ENCODE assay signal across 27 mouse cellular contexts in the genomic region with DNA sequence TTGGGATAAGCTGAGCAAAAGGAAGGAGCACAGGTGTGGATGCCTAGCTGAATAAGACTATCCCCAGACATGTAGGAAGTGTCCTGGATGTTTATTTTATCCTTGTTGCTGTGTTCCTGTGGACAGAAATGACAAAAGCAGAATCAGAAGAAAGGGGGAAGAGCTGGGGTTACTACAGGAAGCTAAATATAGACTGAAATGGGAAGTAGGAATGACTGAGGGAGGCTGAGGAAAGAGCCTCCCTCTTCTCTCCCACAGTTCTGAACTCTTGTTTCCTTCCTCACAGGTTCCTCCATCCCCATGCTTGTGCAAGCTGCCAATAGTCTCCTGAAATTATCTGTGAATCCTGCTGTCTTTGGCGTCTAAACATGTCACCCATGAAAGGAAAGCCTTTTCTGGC. TPM values are rescaled to one million over a fixed set of nuclear protein-coding genes. Genes with fewer than 3 reads are reported as not detected.
"Had no signal": no experiment of that assay in that cellular context is flagged by ENCODE, and none has a peak within 500 bp of the region (broad histone marks: within the 10 kb centered on the region; RNA-seq: fewer than 3 reads in every experiment).

No protein-coding gene starts in this region.

- H3K36me3 ChIP-seq: midbrain, embryonic 13.5 days; midbrain, embryonic 15.5 days; neural tube, embryonic 12.5 days had no signal

- H3K9me3 ChIP-seq: megakaryocyte, embryonic 14.5 days; midbrain, embryonic 13.5 days; midbrain, embryonic 15.5 days; neural tube, embryonic 12.5 days had no signal

- H3K27me3 ChIP-seq: megakaryocyte, embryonic 14.5 days; midbrain, embryonic 13.5 days; midbrain, embryonic 15.5 days; neural tube, embryonic 12.5 days had no signal

- H3K4me1 ChIP-seq: midbrain, embryonic 13.5 days; midbrain, embryonic 15.5 days; neural tube, embryonic 12.5 days had no signal

- H3K4me3 ChIP-seq: megakaryocyte, embryonic 14.5 days; midbrain, embryonic 13.5 days; midbrain, embryonic 15.5 days; neural tube, embryonic 12.5 days had no signal

- H3K9ac ChIP-seq: lung, embryonic 14.5 days; midbrain, embryonic 13.5 days; midbrain, embryonic 15.5 days; neural tube, embryonic 12.5 days had no signal

- H3K4me2 ChIP-seq: lung, embryonic 14.5 days; midbrain, embryonic 11.5 days; midbrain, embryonic 13.5 days; midbrain, embryonic 15.5 days; neural tube, embryonic 12.5 days had no signal

- ATAC-seq: midbrain, embryonic 13.5 days; midbrain, embryonic 15.5 days had no signal

- H3K27ac ChIP-seq: midbrain, embryonic 13.5 days; midbrain, embryonic 15.5 days; neural tube, embryonic 12.5 days had no signal

- DNase-seq: lung, adult 18-20 months; lung, embryonic 14.5 days; lung, postnatal 10 days; lung, postnatal 4 days; retina, postnatal 1 day; right cerebral cortex, adult 18-20 months; right cerebral cortex, postnatal 25 days; right cerebral cortex, postnatal 4 days; spleen, adult 18-20 months; thymus, adult 18-20 months; thymus, postnatal 14 days; thymus, postnatal 36 days had no signal

RNA-seq across cellular contexts. Expression of a gene that starts 10.7 kb away (rescaled TPM):
- polyA plus RNA-seq: liver, embryonic 16.5 days; lung, embryonic 14.5 days; lung, embryonic 16.5 days; midbrain, embryonic 11.5 days; midbrain, embryonic 13.5 days; midbrain, embryonic 15.5 days; neural tube, embryonic 12.5 days; neural tube, embryonic 14.5 days had no signal

RNA-seq across cellular contexts. Expression of a gene that starts 31.5 kb away (rescaled TPM):
- total RNA-seq: midbrain, postnatal 0 days; monocyte, adult 5-6 weeks; neutrophil, adult 5-6 weeks had no signal
- polyA plus RNA-seq: liver, embryonic 16.5 days; lung, embryonic 14.5 days; lung, embryonic 16.5 days; midbrain, embryonic 11.5 days; midbrain, embryonic 13.5 days; midbrain, embryonic 15.5 days; midbrain, postnatal 0 days; neural tube, embryonic 12.5 days; neural tube, embryonic 14.5 days; small intestine, adult 2 months; stomach, embryonic 14.5 days; stomach, embryonic 16.5 days; thymus, postnatal 0 days had no signal

RNA-seq across cellular contexts. Expression of a gene that starts 37.9 kb away (rescaled TPM):
- total RNA-seq: midbrain, postnatal 0 days; monocyte, adult 5-6 weeks; neutrophil, adult 5-6 weeks had no signal
- polyA plus RNA-seq: liver, embryonic 16.5 days; lung, embryonic 14.5 days; lung, embryonic 16.5 days; midbrain, embryonic 11.5 days; midbrain, embryonic 13.5 days; midbrain, embryonic 15.5 days; midbrain, postnatal 0 days; neural tube, embryonic 12.5 days; neural tube, embryonic 14.5 days; small intestine, adult 2 months; stomach, embryonic 14.5 days; stomach, embryonic 16.5 days; thymus, postnatal 0 days had no signal
